Mouse (Mus musculus) MEL (cell line): Measurements from ENCODE around the gene Erf. TPM values are rescaled to one million over a fixed set of nuclear protein-coding genes. Genes with fewer than 3 reads are reported as not detected.

Experiments
- DNase-seq: peaks from one replicate; pipeline ENCODE4 v3.0.0; 2011; ENCODE audit warnings: low read depth, low spot score
- H3K27ac ChIP-seq: 2 replicates; pipeline ENCODE4 v1.5.1; 2012; ENCODE audit warnings: low read depth, mild to moderate bottlenecking, control low read depth, low read length, moderate library complexity; ENCODE audit not compliant: control insufficient read depth
- H3K27me3 ChIP-seq, 2 experiments: fragments of 150-350 bp in 1 of 2; sonication (generic) in 1 of 2; 2 replicates each; pipeline ENCODE4 v1.6.1; 2012; ENCODE audit warnings: low read length in 2 of 2, mild to moderate bottlenecking in 2 of 2, improper control_type of control experiment in 1 of 2, moderate library complexity in 1 of 2; ENCODE audit not compliant: insufficient read depth in 2 of 2, control insufficient read depth in 1 of 2
- H3K36me3 ChIP-seq, 2 experiments: 2 replicates each; pipeline ENCODE4 v1.6.1; 2012 to 2014; ENCODE audit warnings: low read length in 2 of 2, improper control_type of control experiment in 1 of 2, inconsistent platforms in 1 of 2, mild to moderate bottlenecking in 1 of 2; ENCODE audit not compliant: insufficient read depth in 2 of 2, control insufficient read depth in 1 of 2
- H3K4me1 ChIP-seq, 2 experiments: fragments of 150-350 bp in 1 of 2; sonication (generic) in 1 of 2; 2 replicates each; pipeline ENCODE4 v1.6.1; 2012; ENCODE audit warnings: low read length in 2 of 2, improper control_type of control experiment in 1 of 2, mild to moderate bottlenecking in 1 of 2; ENCODE audit not compliant: insufficient read depth in 2 of 2, control insufficient read depth in 1 of 2
- H3K4me3 ChIP-seq, 2 experiments: fragments of 150-350 bp in 1 of 2; sonication (generic) in 1 of 2; 2 replicates each; pipeline ENCODE4 v1.5.1; 2012; ENCODE audit warnings: low read depth in 2 of 2, low read length in 2 of 2, mild to moderate bottlenecking in 2 of 2, moderate library complexity in 2 of 2, control low read depth in 1 of 2, improper control_type of control experiment in 1 of 2; ENCODE audit not compliant: control insufficient read depth in 1 of 2, insufficient read depth in 1 of 2
- H3K79me2 ChIP-seq: 2 replicates; pipeline ENCODE4 v1.6.1; 2012; ENCODE audit warnings: mild to moderate bottlenecking, low read length, moderate library complexity; ENCODE audit not compliant: control insufficient read depth, poor library complexity, insufficient read depth
- H3K9ac ChIP-seq: 2 replicates; pipeline ENCODE4 v1.6.1; 2012; ENCODE audit warnings: low read depth, mild to moderate bottlenecking, control low read depth, low read length, moderate library complexity; ENCODE audit not compliant: control insufficient read depth, poor library complexity, severe bottlenecking
- H3K9me3 ChIP-seq: fragments of 150-350 bp; sonication (generic); replicated peaks from 2 replicates; pipeline ENCODE4 v1.6.1; 2012; ENCODE audit warnings: mild to moderate bottlenecking, low read length, improper control_type of control experiment, moderate library complexity; ENCODE audit not compliant: insufficient read depth
- CHD1 ChIP-seq: IDR thresholded peaks from 2 replicates; pipeline ENCODE4 v1.6.1; 2012; ENCODE audit warnings: low read depth, mild to moderate bottlenecking, inconsistent platforms, low read length, improper control_type of control experiment
- CHD2 ChIP-seq: IDR thresholded peaks from 2 replicates; pipeline ENCODE4 v1.6.1; 2011; ENCODE audit warnings: low read length, improper control_type of control experiment
- CTCF ChIP-seq, 3 experiments: IDR thresholded peaks in 2 of 3; conservative IDR thresholded peaks in 1 of 3; 2 replicates each; pipeline ENCODE4 v1.5.1; 2011 to 2012; ENCODE audit warnings: low read length in 3 of 3, low read depth in 2 of 3, mild to moderate bottlenecking in 2 of 3, improper control_type of control experiment in 1 of 3, inconsistent platforms in 1 of 3, mixed read lengths in 1 of 3, moderate library complexity in 1 of 3; ENCODE audit not compliant: control insufficient read depth in 1 of 3, insufficient read depth in 1 of 3, poor library complexity in 1 of 3, severe bottlenecking in 1 of 3
- EP300 ChIP-seq, 2 experiments: IDR thresholded peaks; 2 replicates each; pipeline ENCODE4 v1.6.1; 2011; ENCODE audit warnings: improper control_type of control experiment in 2 of 2, low read length in 2 of 2, low read depth in 1 of 2, mild to moderate bottlenecking in 1 of 2
- GATA1 ChIP-seq: IDR thresholded peaks from 2 replicates; pipeline ENCODE4 v1.6.1; 2011; ENCODE audit warnings: low read depth, low read length, improper control_type of control experiment
- JUND ChIP-seq: IDR thresholded peaks from 2 replicates; pipeline ENCODE4 v1.6.1; 2011; ENCODE audit warnings: low read depth, mild to moderate bottlenecking, improper control_type of control experiment, low read length
- KAT2A ChIP-seq: conservative IDR thresholded peaks from 2 replicates; pipeline ENCODE4 v1.6.1; 2012; ENCODE audit warnings: low read depth, low read length, improper control_type of control experiment, inconsistent platforms
- MAFK ChIP-seq: IDR thresholded peaks from 2 replicates; pipeline ENCODE4 v1.6.1; 2011; ENCODE audit warnings: low read depth, mild to moderate bottlenecking, low read length, improper control_type of control experiment, borderline replicate concordance
- MAX ChIP-seq: IDR thresholded peaks from 2 replicates; pipeline ENCODE4 v1.6.1; 2011; ENCODE audit warnings: low read length, improper control_type of control experiment
- MXI1 ChIP-seq: IDR thresholded peaks from 2 replicates; pipeline ENCODE4 v1.6.1; 2011; ENCODE audit warnings: mild to moderate bottlenecking, low read depth, low read length, improper control_type of control experiment
- MYB ChIP-seq: IDR thresholded peaks from 2 replicates; pipeline ENCODE4 v1.6.1; 2011; ENCODE audit warnings: mild to moderate bottlenecking, low read depth, low read length, improper control_type of control experiment
- MYC ChIP-seq: IDR thresholded peaks from 2 replicates; pipeline ENCODE4 v1.6.1; 2011; ENCODE audit warnings: low read depth, mild to moderate bottlenecking, low read length, improper control_type of control experiment, moderate library complexity
- POLR2AphosphoS2 ChIP-seq: IDR thresholded peaks from 2 replicates; pipeline ENCODE4 v1.6.1; 2011; ENCODE audit warnings: low read length, improper control_type of control experiment
- POLR2AphosphoS5 ChIP-seq: IDR thresholded peaks from 2 replicates; pipeline ENCODE4 v1.6.1; 2012; ENCODE audit warnings: low read depth, borderline replicate concordance, mild to moderate bottlenecking, inconsistent platforms, low read length, moderate library complexity, mixed read lengths
- RCOR1 ChIP-seq: IDR thresholded peaks from 2 replicates; pipeline ENCODE4 v1.6.1; 2012; ENCODE audit warnings: low read depth, mild to moderate bottlenecking, inconsistent platforms, low read length, improper control_type of control experiment
- TAL1 ChIP-seq: IDR thresholded peaks from 2 replicates; pipeline ENCODE4 v1.6.1; 2012; ENCODE audit warnings: mild to moderate bottlenecking, inconsistent platforms, low read length, moderate library complexity, mixed read lengths
- UBTF ChIP-seq: IDR thresholded peaks from 2 replicates; pipeline ENCODE4 v1.6.1; 2012; ENCODE audit warnings: low read depth, mild to moderate bottlenecking, inconsistent platforms, low read length, improper control_type of control experiment, moderate library complexity, borderline replicate concordance; ENCODE audit not compliant: insufficient read depth
- USF1 ChIP-seq: IDR thresholded peaks from 2 replicates; pipeline ENCODE4 v1.6.1; 2014; ENCODE audit warnings: low read depth, mild to moderate bottlenecking, inconsistent platforms, low read length, improper control_type of control experiment, moderate library complexity
- USF2 ChIP-seq, 2 experiments: IDR thresholded peaks; 2 replicates each; pipeline ENCODE4 v1.6.1; 2011 to 2012; ENCODE audit warnings: improper control_type of control experiment in 2 of 2, low read length in 2 of 2, borderline replicate concordance in 1 of 2, inconsistent platforms in 1 of 2, low read depth in 1 of 2, mild to moderate bottlenecking in 1 of 2; ENCODE audit not compliant: insufficient read depth in 1 of 2
- ZC3H11A ChIP-seq: IDR thresholded peaks from 2 replicates; pipeline ENCODE4 v1.6.1; 2012; ENCODE audit warnings: low read depth, mild to moderate bottlenecking, inconsistent platforms, low read length, improper control_type of control experiment
- ZMIZ1 ChIP-seq: IDR thresholded peaks from 2 replicates; pipeline ENCODE4 v1.6.1; 2012; ENCODE audit warnings: low read depth, mild to moderate bottlenecking, inconsistent platforms, low read length, improper control_type of control experiment, moderate library complexity
- ZNF384 ChIP-seq: IDR thresholded peaks from 2 replicates; pipeline ENCODE4 v1.6.1; 2012; ENCODE audit warnings: low read depth, mild to moderate bottlenecking, inconsistent platforms, low read length, improper control_type of control experiment
- polyA plus RNA-seq, 2 experiments: library from polyadenylated mRNA; stranded (reverse) in 1 of 2; unstranded in 1 of 2; fragments of >175 nt in 1 of 2; fragments of >200 nt in 1 of 2; gene quantifications; 2 replicates each; pipeline versions ENCODE4 v1.2.1 to v1.2.4; 2012; ENCODE audit warnings: low replicate concordance in 2 of 2, low read depth in 1 of 2; ENCODE audit not compliant: insufficient read length in 2 of 2, insufficient read depth in 1 of 2, missing spikeins in 1 of 2
- total RNA-seq: library from RNA; depleted of rRNA; stranded (reverse); fragments of 300-350 nt; gene quantifications from 2 replicates; pipeline ENCODE4 v1.2.3, GENCODE M21; 2012

Erf gene
- total and polyA plus RNA-seq, 3 experiments: 24.6 to 33.2 TPM; not detected in 1

DNA sequence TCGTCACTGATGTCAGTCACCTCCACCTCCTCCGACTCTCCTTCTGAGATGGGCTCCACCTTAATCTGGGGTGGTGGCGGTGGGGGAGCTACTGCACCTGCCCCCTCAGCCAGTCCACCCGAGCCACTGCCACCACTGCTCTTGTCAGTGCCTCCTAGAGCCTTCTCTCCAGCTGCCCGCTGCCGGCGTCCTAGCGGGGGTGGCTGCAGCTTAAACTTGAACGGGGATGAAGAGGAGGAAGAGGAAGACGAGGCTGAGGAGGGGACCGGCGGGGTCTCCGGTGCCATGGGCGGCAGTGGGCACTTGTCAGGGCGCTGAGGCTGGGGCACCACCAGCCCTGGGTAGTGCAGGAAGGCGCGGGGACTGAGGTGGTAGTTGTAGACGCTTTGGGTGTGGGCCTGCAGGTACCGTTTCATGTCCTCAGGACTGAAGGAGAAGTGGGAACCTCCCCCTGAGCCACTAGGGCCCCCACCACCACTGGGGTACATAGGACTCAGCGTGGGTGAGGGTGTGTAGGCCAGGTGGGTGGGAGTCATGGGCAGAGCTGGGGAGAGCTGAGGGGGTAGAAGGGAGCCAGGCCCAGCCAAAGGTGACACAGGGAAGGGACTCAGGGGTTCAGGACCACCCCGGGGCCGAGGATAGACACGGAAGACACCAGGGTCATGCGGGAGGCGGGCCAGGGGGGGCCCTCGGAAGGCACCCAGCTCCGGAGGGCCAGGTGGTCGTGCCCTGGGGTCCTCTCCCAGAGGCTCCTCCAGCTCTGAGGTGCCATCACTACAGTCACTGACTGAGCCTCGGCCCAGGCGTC, 5.8 kb downstream of the Erf start:
- peaks cover 22% of the 10 kb centered on the region for H3K79me2 ChIP-seq
- no peaks in the 10 kb centered on the region for H3K27me3 ChIP-seq
- peaks cover 0 to 3% of the 10 kb centered on the region in 2 experiments; a peak in 3 of 4 replicates for H3K36me3 ChIP-seq
- H3K4me3 ChIP-seq: no peak overlapping the region
- H3K4me1 ChIP-seq: peaks cover 0 to 4% of the 10 kb centered on the region in 2 experiments; a peak in 1 of 4 replicates
- H3K9me3 ChIP-seq: no peaks in the 10 kb centered on the region
- TF ChIP-seq ZMIZ1 (no peak), CTCF (IDR thresholded peaks at IDR 0.05 in 2 of 3, conservative IDR thresholded peaks at IDR 0.05 in 1 of 3; ENCODE audit: control insufficient read depth in 1 of 3, insufficient read depth in 1 of 3, low read depth in 2 of 3, low read length in 3 of 3, poor library complexity in 1 of 3, severe bottlenecking in 1 of 3) (no peak), EP300 (IDR thresholded peaks at IDR 0.05; ENCODE audit: low read depth in 1 of 2, low read length in 2 of 2) (no peak), JUND (no peak), MAX (no peak), MYB (no peak), GATA1 (no peak), CHD2 (no peak), RCOR1 (no peak)
- DNase-seq: no peak
- no peak overlapping the region for H3K27ac ChIP-seq
- no peak overlapping the region for H3K9ac ChIP-seq

DNA sequence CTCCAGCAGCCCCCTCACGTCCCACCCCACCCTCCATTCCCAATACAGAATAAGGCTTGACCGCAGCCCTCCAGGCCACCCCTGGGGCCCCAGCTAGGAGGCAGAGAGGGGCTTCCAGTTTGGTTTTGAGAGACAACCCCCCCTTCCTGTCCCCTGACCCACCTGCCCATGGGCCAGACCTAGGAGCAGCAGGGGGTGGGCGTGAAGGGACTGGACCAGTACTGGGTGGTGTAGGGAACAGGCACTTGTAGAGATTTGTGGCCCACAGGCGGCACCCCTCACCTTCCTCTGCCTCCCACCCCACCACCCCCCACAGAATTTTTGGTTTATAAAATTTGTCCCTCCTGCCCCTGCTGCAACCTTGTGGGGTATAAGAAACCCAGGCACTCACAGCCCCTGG, 7.2 kb downstream of the Erf start:
- Histone ChIP-seq H3K27ac (no peak overlapping the region), H3K9ac (no peak overlapping the region), H3K9me3 (no peaks in the 10 kb centered on the region), H3K79me2 (peaks cover 12% of the 10 kb centered on the region), H3K36me3 (peaks cover 0 to 5% of the 10 kb centered on the region in 2 experiments; a peak in 3 of 4 replicates), H3K4me1 (peaks cover 0 to 9% of the 10 kb centered on the region in 2 experiments; a peak in 1 of 4 replicates), H3K27me3 (no peaks in the 10 kb centered on the region), H3K4me3 (no peak overlapping the region)
- no peak for TF ChIP-seq USF1
- TF ChIP-seq TAL1: no peak
- no peak for TF ChIP-seq POLR2AphosphoS2
- no peak for TF ChIP-seq CHD2
- no peak for TF ChIP-seq POLR2AphosphoS5
- TF ChIP-seq MYC: no peak
- no peak for TF ChIP-seq CHD1
- no peak for TF ChIP-seq ZC3H11A
- TF ChIP-seq MXI1: no peak
- TF ChIP-seq UBTF: no peak
- no peak for TF ChIP-seq USF2 (IDR thresholded peaks at IDR 0.05; ENCODE audit: borderline replicate concordance in 1 of 2, insufficient read depth in 1 of 2, low read depth in 1 of 2, low read length in 2 of 2)
- no peak for TF ChIP-seq MAX
- TF ChIP-seq ZMIZ1: no peak
- TF ChIP-seq MAFK: no peak
- no peak for TF ChIP-seq KAT2A
- TF ChIP-seq ZNF384: no peak
- no peak for DNase-seq
